Mouse (Mus musculus) brain, embryonic 14.5 days (tissue): ENCODE data around the gene Prickle4. TPM values are rescaled to one million over a fixed set of nuclear protein-coding genes. Genes with fewer than 3 reads are reported as not detected.

Experiments
- DNase-seq: peaks from one replicate; pipeline ENCODE4 v3.0.0-alpha.2; 2011; ENCODE audit warnings: low read depth
- CTCF ChIP-seq: fragments of 200-500 bp; IDR thresholded peaks from 2 replicates; pipeline ENCODE4 v1.5.1; 2012; ENCODE audit warnings: inconsistent platforms, mild to moderate bottlenecking, moderate library complexity, borderline replicate concordance; ENCODE audit not compliant: insufficient read depth, insufficient read length; ENCODE audit errors: extremely low read depth
- POLR2A ChIP-seq: fragments of 200-500 bp; IDR thresholded peaks from 2 replicates; pipeline ENCODE4 v1.6.1; 2012; ENCODE audit warnings: mild to moderate bottlenecking, inconsistent platforms, borderline replicate concordance; ENCODE audit not compliant: poor library complexity, insufficient read depth, insufficient read length, severe bottlenecking; ENCODE audit errors: extremely low read depth
- polyA plus RNA-seq: library from polyadenylated mRNA; depleted of rRNA; stranded (reverse); fragments of >200 nt; gene quantifications from 2 replicates; pipeline ENCODE4 v1.2.3, GENCODE M21; 2012

Gene Prickle4
- polyA plus RNA-seq, 1 experiment, result 1.0 TPM

GRCm38 (mm10) chr17:47703556-47703955 is 9.0 kb upstream of the Prickle4 start:
- TF ChIP-seq CTCF, result no peak
- TF ChIP-seq POLR2A, result no peak
- no peak for DNase-seq

DNA sequence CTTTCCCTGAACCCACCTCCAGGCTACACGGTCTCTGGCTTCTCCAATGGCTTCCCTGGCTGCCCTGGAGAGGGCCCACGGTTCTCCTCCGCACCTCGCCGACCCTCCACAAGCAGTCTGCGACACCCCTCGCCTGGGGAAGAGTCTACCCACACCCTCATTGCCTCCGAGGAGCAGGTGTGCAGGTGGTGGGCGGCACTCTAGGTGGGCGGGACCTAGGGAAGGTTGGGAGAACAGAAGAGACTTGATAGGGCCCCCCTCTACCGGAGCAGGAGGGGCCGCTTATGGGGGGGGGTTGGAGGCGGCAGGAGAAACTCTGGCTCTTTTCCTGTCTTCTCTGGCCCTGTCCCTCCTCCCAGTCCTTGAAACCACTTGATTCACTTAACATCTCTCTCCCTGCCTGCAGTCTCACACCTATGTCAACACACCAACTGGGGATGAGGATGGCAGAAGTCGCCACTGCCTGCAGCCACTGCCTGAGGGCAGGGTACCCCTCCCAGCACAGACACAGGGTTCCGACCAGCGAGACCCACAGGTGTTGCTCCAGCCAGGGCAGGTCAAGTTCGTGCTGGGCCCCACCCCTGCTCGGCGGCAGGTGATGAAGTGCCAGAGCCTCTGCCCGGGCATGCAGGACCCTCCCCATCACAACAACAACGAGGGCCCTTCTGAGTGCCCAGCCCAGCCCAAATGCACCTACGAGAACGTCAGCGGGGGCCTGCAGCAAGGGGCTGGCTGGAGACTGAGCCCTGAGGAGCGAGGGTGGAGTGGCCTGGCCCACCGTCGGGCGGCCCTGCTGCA is 8.2 kb upstream of the Prickle4 start:
- no peak for DNase-seq
- TF ChIP-seq CTCF (no peak), POLR2A (no peak)

DNA sequence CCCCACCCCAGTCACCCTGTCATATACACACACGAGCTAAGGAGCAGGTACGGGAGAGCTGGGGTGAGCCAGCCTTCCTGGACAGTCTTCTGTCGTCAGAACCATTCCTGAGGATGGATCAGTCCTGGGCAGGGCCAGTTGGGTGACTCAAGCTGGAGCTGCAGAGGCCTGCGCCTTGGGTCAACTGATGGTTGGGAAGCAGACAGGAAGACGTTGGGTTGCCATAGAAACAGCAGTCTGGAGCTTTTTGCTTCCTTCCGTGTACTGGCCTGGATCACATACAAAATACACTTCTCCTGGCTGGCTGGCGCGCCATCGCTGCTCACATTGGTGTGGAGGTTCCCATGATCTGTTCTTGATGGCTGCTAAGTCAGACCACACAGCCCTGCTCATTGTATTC is 7.3 kb upstream of the Prickle4 start:
- peak; percentile 20 for DNase-seq
- no peak for TF ChIP-seq POLR2A

- TF ChIP-seq CTCF, result no peak
- no peak for TF ChIP-seq POLR2A
- no peak for DNase-seq
Measured at GRCm38 (mm10) chr17:47699055-47699454, 4.5 kb upstream of the Prickle4 start.

DNA sequence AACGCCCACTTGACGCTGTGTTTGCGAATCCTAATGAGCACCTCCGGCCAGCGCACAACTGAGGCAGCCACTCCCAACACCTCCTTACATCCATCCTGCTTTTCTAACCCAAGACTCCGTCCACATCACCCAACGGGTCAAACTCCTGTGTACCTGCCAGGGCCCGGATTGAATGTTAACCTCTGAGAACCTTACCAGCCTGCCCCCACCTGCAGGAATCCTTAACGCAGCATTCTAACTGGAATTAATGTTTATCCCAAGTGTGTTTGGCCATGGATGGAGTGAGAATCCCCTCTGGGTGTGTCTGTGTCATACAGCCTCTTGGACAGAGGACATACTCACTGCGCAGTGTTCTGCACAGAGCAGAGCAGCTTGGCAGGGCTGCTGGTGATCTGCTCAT is 3.6 kb upstream of the Prickle4 start:
- no peak for TF ChIP-seq POLR2A
- no peak for TF ChIP-seq CTCF

DNA sequence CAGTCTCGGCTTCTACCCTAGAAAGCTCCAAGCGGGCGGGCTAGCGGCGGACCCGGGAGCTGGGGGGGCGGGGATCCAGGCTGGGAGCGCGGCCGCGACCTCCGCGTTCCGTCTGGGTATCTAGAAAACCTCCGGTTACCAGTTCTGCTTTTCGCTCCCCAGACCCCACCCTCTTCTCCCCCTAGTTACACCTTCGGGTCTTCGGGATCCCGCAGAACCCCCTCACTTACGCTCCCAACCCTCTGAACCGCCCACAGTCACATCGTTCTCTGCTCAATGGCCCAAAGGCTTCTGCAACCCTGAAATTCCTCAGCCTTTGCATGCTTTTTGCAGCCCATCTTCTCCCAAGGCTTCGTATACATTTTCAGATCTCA is 788 bp upstream of the Prickle4 start:
- TF ChIP-seq CTCF (no peak), POLR2A (no peak)
- DNase-seq, result peak; percentile 41

More for the DNA sequence above, 3.6 kb upstream of the Prickle4 start:
- DNase-seq, result no peak

- TF ChIP-seq CTCF (no peak), POLR2A (no peak)
Measured at GRCm38 (mm10) chr17:47694442-47694502, 264 bp downstream of the Prickle4 start, which contains the start of gene Gm21981. Gene Gm21981, minus strand, starts transcription at chr17:47694455.

GRCm38 (mm10) chr17:47693671-47694441 is 680 bp downstream of the Prickle4 start:
- TF ChIP-seq CTCF (no peak), POLR2A (no peak)
- DNase-seq, result no peak

More at GRCm38 (mm10) chr17:47694442-47694502, 264 bp downstream of the Prickle4 start, which contains the start of gene Gm21981:
- DNase-seq, result no peak

- TF ChIP-seq POLR2A (no peak), CTCF (no peak)
- no peak for DNase-seq
Measured at GRCm38 (mm10) chr17:47691650-47692049, 2.9 kb downstream of the Prickle4 start.

DNA sequence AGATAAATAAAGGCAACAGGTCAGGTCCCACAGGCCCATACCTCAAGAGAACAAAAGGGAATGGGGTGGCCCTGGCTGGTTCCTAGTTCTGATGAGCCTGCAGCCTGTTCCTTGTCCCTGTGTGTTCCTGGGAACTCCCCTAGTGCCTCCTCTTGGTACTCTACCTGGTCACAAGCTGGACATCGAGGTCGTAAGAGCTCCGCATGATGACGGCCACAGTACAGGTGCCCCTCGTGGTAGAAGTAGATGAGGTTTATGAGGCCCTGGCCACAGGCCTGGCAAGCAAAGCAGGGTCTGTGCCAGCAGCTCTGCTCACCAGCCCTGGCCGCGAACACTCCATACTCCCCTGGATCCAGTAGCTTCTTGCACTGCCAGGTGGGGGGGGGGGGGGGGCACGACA is 4.6 kb downstream of the Prickle4 start:
- no peak for DNase-seq
- TF ChIP-seq POLR2A, result no peak
- no peak for TF ChIP-seq CTCF

GRCm38 (mm10) chr17:47688608-47689575 is 5.6 kb downstream of the Prickle4 start, which contains the start of gene Frs3:
Gene Frs3, plus strand, starts transcription at chr17:47689030.
- 0 out of 2 replicates have a peak, but pooled peaks have one; percentile 26 for TF ChIP-seq POLR2A
- TF ChIP-seq CTCF, result no peak
- peak; percentile 84 for DNase-seq
